Mouse (Mus musculus) erythroblast, embryonic 14.5 days (primary cell): ENCODE measurements at regions not wholly inside any gene's neighbourhood (a gene's known extent, or its start where the extent isn't known, plus 50 kb on each side); places are given as distances from the start of the nearest gene placed in this dataset.

Experiments used
- GATA1 ChIP-seq: IDR thresholded peaks from 2 replicates; pipeline ENCODE4 v1.6.1; 2012; ENCODE audit warnings: low read length, inconsistent platforms, mixed read lengths
- TAL1 ChIP-seq: IDR thresholded peaks from 3 replicates; pipeline ENCODE4 v1.6.1; 2012; ENCODE audit warnings: low read length, inconsistent platforms, mixed read lengths

- TF ChIP-seq GATA1, result no peak
- no peak for TF ChIP-seq TAL1
These were observed 578.5 kb downstream of the Ets1 start for GRCm38 (mm10) chr9:33214523-33214922.
